Mouse (Mus musculus) lung, postnatal 0 days (tissue): ENCODE measurements at regions not wholly inside any gene's neighbourhood (a gene's known extent, or its start where the extent isn't known, plus 50 kb on each side); places are given as distances from the start of the nearest gene placed in this dataset.

ENCODE experiments used
- CTCF ChIP-seq: IDR thresholded peaks from 2 replicates; pipeline ENCODE4 v1.5.1; 2016; ENCODE audit warnings: antibody characterized with exemption, mild to moderate bottlenecking
- EP300 ChIP-seq: IDR thresholded peaks from 2 replicates; pipeline ENCODE4 v1.6.1; 2016; ENCODE audit warnings: antibody characterized with exemption, mild to moderate bottlenecking, control low read depth

DNA sequence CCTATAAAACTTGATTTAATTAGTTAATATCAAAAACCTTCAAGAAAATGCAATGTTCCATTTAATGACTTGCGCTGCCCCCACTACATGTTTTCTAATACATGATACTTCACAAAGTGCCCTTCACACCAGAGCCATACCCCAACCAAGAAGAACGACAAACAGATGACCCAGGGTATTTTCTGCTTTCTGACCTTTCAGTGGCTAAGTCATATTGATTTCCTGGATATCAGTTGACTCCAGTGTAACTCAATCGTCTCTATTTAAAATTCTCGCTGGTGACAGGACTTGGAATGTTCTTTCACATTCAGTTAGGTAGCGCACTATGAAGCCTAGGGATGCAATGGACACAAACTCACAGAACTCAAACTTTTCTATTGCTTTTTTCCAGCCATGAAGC is 109.4 kb upstream of the Adamts5 start:
- no peak for TF ChIP-seq CTCF
- TF ChIP-seq EP300: no peak
